Mouse (Mus musculus): ENCODE results near the gene Mlf2. TPM values are rescaled to one million over a fixed set of nuclear protein-coding genes. Genes with fewer than 3 reads are reported as not detected.

Gene Mlf2
- total RNA-seq, 2 experiments from 2014 or later, result 57.0 to 71.3 TPM

GRCm38 (mm10) chr6:124931525-124932313, 533 bp downstream of the Mlf2 start:
- ATAC-seq (replicated peaks; ENCODE audit: poor library complexity), result peak; percentile 38

GRCm38 (mm10) chr6:124932314-124932695, 1.1 kb downstream of the Mlf2 start:
- no peak for ATAC-seq (replicated peaks; ENCODE audit: poor library complexity)

DNA sequence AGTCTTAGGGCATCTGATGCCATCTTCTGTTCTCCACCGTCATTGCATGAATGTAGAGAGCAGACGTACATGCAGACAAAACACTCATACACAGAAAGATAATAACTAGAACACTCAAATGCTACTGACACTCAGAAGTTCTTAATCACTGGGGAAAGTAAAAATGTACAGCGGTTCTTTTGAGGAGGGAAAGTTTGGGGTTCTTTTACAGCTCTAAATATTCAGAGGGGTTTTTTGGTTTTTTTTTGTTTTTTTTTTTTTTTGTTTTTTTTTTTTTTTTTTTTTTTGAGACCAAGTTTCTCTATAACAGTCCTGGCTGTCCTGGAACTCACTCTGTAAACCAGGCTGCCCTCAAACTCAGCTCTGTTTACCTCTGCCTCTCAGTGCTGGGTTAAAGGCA, 1.9 kb downstream of the Mlf2 start:
- ATAC-seq (replicated peaks; ENCODE audit: poor library complexity), result no peak

DNA sequence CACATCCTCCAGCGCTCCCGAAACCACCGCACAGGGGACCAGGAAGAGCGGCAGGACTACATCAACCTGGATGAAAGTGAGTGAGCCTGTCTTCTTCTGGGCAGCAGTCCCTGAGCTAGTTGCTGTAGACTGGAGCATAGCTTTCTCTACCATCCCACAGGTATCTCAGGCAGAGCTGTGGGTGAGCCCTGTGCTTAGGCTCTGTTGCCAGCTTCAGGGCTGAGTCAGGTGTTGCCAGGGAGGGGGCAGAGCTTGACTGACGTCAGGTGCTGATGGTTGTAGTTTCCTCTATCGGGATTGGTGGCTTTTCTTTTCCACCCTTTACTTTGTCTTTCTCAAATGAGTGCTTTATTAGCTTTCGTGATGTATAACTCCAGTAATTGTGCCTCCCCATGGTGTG, 3.5 kb downstream of the Mlf2 start:
- no peak for ATAC-seq (replicated peaks; ENCODE audit: poor library complexity)

GRCm38 (mm10) chr6:124936681-124937080, 5.5 kb downstream of the Mlf2 start:
- ATAC-seq (replicated peaks; ENCODE audit: poor library complexity), result no peak

DNA sequence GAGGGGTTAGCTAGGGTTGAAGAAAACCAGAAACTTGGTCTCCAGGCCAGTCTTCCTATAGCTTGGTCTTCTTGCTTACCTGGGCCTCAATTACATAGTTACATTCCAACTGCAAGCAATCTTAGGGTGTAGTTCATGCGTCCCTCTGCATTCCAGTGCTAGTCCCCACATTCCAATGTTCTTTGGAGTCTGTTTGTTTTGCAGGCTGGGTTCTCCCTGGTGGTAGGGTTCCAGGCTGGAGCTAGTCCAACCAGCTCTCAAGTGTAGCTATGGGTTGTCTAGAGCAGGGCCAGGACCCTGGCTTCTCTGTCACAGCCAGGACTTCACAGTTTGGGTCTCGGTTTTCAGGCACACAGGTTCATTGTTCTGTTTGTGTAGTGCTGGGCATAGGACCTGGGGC, 6.3 kb downstream of the Mlf2 start:
- ATAC-seq (replicated peaks; ENCODE audit: poor library complexity), result no peak

DNA sequence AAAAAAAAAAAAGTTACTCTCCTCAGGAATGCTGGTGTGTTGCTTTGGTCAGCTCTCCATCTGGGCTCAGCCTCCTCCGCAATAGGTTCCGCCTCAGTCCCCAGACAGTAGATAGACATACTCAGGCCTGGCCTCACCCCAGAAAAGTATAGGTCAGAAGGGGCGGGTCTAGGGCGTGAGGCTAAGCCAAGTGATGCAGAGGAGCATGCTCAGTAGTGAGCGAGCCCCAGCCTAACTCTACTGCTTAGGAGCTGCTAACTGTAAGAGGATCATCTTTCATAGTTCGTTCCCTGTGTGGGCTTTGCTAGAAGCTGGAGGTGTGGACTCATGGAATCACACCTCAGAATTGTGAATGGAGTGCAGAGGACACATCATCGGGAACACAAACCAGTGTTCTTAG, 7.4 kb downstream of the Mlf2 start:
- no peak for ATAC-seq (replicated peaks; ENCODE audit: poor library complexity)

DNA sequence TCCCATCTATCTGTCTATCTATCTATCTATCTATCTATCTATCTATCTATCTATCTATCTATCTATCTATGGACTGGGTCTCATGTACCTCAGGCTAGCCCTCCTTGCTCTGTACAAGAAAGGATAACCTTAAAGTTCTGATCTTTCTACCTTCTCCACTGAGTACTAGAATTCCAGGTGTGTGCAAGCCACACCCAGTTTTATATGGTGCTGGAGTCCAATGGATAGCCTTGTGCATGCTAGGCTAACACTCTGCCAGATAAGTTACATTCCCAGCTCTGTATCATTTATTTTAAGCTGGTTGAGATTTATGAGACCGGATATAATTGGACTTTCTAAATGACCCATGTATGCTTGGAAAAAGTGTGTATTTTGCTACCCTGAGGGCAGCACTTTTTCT, 10.5 kb downstream of the Mlf2 start:
- no peak for ATAC-seq (replicated peaks; ENCODE audit: poor library complexity)

GRCm38 (mm10) chr6:124943526-124943925, 12.3 kb downstream of the Mlf2 start:
- no peak for ATAC-seq (replicated peaks; ENCODE audit: poor library complexity)

DNA sequence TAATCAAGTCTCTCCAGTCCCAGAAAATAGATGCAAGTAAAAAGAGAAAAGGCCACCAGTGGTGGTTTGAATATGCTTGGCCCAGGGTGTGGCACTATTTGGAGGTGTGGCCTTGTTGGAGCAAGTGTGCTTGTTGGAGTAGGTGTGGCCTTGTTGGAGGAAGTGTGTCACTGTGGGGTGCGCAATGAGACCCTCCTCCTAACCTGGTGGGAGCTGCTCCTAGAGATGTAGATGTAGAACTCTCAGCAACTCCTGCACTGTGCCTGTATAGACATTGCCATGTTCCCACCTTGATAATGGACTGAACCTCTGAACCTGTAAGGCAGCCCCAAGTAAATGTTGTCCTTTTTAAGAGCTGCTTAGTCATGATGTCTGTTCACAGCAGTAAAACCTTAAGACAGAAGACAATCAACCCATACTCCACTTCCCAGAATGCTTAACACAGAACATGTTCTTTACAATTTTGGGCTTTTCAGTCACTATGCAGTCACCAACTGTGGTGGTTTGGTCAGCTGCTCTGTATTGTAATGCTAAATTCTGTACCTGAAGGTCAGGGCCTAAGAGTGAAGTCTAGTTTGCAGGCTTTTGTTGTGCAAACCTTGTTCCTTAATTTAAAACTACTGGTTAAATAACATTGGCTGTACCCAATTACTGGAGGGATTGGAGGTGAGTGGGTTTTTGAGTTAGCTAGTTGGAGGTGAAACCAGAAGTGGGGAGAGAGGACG, 23.0 kb downstream of the Mlf2 start:
- no peak for ATAC-seq (replicated peaks; ENCODE audit: poor library complexity)

DNA sequence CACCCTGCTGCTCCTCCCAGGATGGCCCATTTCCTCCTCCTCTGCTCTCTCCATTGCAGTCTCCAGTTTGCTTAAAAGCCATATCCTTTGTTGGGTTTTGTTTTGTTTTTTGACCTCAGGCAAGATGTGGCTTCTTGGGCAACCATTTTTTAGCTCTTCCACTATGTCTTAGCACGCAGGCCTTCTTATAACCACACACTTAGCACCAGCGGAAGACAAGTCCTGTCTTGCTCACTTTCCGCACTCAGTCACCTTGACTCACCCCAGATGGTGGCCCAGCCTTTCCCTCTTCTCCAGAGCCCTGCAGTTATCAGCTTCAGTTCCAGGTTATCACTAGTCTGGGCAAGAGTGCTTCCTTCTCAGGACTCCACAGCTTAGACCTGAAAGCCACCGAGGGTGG, 24.0 kb downstream of the Mlf2 start:
- ATAC-seq (replicated peaks; ENCODE audit: poor library complexity), result no peak

DNA sequence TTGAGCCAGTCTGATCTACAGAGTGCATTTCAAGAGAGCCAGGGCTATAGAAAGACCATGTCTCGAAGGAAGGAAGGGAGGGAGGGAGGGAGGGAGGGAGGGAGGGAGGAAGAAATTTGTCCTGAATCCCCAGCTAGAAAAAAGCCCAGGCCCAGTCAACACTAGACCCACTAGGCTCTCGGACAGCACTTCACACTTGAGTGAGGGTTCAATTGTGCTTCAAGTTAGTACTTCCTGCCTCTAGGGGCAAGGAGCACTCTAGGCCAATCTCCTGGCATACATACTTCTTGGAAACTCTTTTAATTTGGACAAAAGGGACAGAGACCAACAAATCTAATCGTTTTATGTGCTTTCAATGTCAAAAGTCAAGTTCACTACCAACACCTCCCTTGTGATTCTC, 26.9 kb downstream of the Mlf2 start:
- ATAC-seq (replicated peaks; ENCODE audit: poor library complexity), result no peak

GRCm38 (mm10) chr6:124959960-124960359, 28.8 kb downstream of the Mlf2 start:
- ATAC-seq (replicated peaks; ENCODE audit: poor library complexity), result no peak

GRCm38 (mm10) chr6:124961021-124961420, 29.8 kb downstream of the Mlf2 start:
- no peak for ATAC-seq (replicated peaks; ENCODE audit: poor library complexity)

DNA sequence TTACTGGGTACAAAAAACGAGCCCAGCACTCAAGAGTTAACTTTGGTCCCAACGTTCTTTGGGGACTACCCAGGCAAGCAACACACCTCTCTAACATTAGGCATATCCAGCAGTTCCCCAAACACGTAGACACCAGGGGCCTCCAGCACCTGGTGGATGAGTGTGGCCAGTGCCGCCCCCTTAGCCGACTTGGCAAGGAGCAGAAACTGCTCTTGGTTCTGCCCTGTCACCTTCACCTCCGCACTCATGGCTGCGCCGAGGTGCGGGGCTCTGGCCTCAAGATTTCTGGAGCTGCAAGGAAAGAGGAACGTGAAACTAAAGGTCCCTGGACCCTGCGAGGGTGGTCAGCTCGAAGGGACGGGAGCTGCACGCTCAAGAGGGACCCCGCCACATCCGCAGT, 33.5 kb downstream of the Mlf2 start:
- peak; percentile 32 for ATAC-seq (replicated peaks; ENCODE audit: poor library complexity)

- ATAC-seq (replicated peaks; ENCODE audit: poor library complexity), result peak; percentile 84
These were observed 34.0 kb downstream of the Mlf2 start, which contains the start of gene Cops7a for GRCm38 (mm10) chr6:124965088-124965719. Gene Cops7a (minus strand): TSS chr6:124965538.

DNA sequence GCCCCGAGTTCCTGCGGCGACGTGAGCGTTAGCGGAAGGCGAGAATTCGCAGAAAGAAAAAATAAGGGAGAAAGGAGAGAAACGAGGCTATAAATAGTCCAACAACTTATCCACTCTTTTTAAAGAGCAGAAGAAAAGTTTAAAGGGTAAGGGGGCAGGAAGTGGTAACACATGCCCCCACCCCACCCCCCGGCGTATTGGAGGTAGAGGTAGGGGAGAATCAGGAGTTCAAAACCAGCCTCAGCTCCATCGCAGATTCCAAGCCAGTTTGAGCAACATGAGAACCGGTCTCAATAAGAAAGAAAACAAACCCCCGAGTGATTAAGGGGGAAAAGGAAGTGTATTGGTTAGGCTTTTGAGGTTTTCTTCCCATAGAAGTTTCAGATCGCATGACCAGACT, 34.6 kb downstream of the Mlf2 start:
- ATAC-seq (replicated peaks; ENCODE audit: poor library complexity), result no peak

DNA sequence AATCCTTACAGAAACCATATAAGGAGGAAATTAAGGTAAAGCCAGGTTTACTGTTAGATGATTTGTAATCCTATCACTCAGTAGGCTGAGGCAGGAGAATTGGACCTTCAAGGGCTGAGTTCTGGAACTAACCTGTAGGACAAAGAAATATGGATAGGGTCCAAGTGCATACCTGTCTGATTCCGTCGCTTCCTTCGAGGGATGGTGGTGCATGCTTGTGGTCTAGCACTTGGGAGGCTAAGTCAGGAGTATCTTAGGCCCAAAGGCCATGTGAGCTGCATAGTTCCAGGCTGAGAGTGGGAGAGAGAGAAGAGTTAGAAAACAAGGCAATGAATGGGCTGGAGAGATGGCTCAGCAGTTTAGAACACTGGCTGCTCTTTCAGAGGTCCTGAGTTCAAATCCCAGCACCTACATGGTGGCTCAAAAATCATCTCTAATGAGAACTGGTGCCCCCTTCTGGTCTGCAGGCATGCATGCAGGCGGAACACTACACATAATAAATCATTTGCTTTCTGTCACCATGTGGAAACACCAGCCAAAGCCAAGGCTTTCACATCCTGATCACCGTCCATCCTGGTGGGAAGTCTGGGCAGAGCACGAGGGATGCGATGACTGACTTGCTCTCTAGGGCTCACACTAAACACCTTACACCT, 35.4 kb downstream of the Mlf2 start:
- 0 out of 2 replicates have a peak, but pooled peaks have one; percentile 16 for ATAC-seq (replicated peaks; ENCODE audit: poor library complexity)

GRCm38 (mm10) chr6:124967766-124968165, 36.6 kb downstream of the Mlf2 start:
- ATAC-seq (replicated peaks; ENCODE audit: poor library complexity), result peak; percentile 40

All from megakaryocyte progenitor cell, adult 5-6 weeks (primary cell).